Mouse (Mus musculus) testis, adult 2 months (tissue): ENCODE data around the gene Klf4.

Experiments
- CTCF ChIP-seq: fragments of 200-500 bp; IDR thresholded peaks from 2 replicates; pipeline ENCODE4 v1.5.1; 2012; ENCODE audit warnings: low read depth, mild to moderate bottlenecking, inconsistent platforms, low read length, moderate library complexity; ENCODE audit not compliant: control insufficient read depth, insufficient read depth, insufficient replicate concordance
- POLR2A ChIP-seq: fragments of 200-500 bp; IDR thresholded peaks from 2 replicates; pipeline ENCODE4 v1.6.1; 2012; ENCODE audit warnings: low read depth, mild to moderate bottlenecking, inconsistent platforms, low read length, moderate library complexity; ENCODE audit not compliant: control insufficient read depth

DNA sequence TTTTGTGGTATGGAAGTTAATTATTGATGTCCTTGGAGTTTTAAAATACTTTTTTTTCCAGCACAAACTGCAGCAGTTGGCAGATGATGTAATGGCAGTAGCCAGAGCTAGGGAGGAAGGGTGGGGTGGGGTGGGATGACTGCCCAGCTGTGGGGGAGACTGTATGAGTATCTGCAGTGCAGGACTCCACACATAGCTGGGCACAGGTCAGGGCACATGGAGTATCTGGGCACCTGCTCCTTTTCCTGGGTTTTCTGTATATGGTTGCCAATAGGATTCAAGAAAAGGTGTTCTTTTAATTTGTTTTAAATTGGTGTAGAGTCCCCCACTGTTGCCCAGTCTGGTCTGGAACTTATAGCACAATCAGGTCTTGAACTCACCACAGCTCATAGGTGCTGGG lies 2.7 kb upstream of the Klf4 start:
- no peak for TF ChIP-seq CTCF
- TF ChIP-seq POLR2A, result no peak
